Mouse (Mus musculus) heart, adult 2 months (tissue): ENCODE results near the gene Cbx2.

Experiments used
- CTCF ChIP-seq: fragments of 200-600 bp; IDR thresholded peaks from 2 replicates; pipeline ENCODE4 v1.8.1; 2022; ENCODE audit warnings: antibody characterized with exemption, mild to moderate bottlenecking, moderate library complexity
- EP300 ChIP-seq: fragments of 200-500 bp; IDR thresholded peaks from 2 replicates; pipeline ENCODE4 v1.6.1; 2011; ENCODE audit warnings: low read depth, low read length, control low read depth; ENCODE audit not compliant: insufficient read depth
- POLR2A ChIP-seq: fragments of 200-500 bp; IDR thresholded peaks from 2 replicates; pipeline ENCODE4 v1.6.1; 2011; ENCODE audit warnings: mild to moderate bottlenecking, low read depth, low read length, control low read depth; ENCODE audit not compliant: insufficient read depth

GRCm38 (mm10) chr11:119033874-119034558 is 11.3 kb downstream of the Cbx2 start:
- TF ChIP-seq CTCF, result no peak; the same call in 1 of the 2 replicates
- peak; percentile 80; the same call in 1 of the 2 replicates for TF ChIP-seq EP300
- TF ChIP-seq POLR2A, result no peak
